Mouse (Mus musculus): ENCODE measurements at regions not wholly inside any gene's neighbourhood (a gene's known extent, or its start where the extent isn't known, plus 50 kb on each side); places are given as distances from the start of the nearest gene placed in this dataset.

- TF ChIP-seq CTCF (IDR thresholded peaks at IDR 0.05; ENCODE audit: low read depth, low read length) (no peak), GATA1 (IDR thresholded peaks at IDR 0.05; ENCODE audit: borderline replicate concordance, low read length) (no peak), TAL1 (conservative IDR thresholded peaks at IDR 0.05; ENCODE audit: low read depth, low read length) (no peak), GATA2 (IDR thresholded peaks at IDR 0.05; ENCODE audit: borderline replicate concordance, low read depth, low read length) (no peak)
These were observed 287.4 kb upstream of the Tmem132c start for GRCm38 (mm10) chr5:126954189-126954588.
